Mouse (Mus musculus) adrenal gland, adult 10 weeks (tissue): ENCODE results near the gene Auh. TPM values are rescaled to one million over a fixed set of nuclear protein-coding genes. Genes with fewer than 3 reads are reported as not detected.

ENCODE experiments used
- polyA plus RNA-seq: library from polyadenylated mRNA; stranded (reverse); fragments of 350-450 nt; fragmentation: Illumina TruSeq; extraction: RNeasy Lipid Tissue Mini Kit (QIAGEN cat#74804); gene quantifications from one replicate; pipeline ENCODE4 v1.2.3, GENCODE M21; 2014; ENCODE audit warnings: low read depth, low replicate concordance

Gene Auh
- 74.1 TPM for polyA plus RNA-seq

GRCm38 (mm10) chr13:52929209-52930171, at the start of gene Auh:
Auh (minus strand) TSS chr13:52929681.

Other genes with a start within 250 kb of the Auh start
- 10.3 TPM for gene Nfil3, start 51.4 kb upstream of the Auh start, polyA plus RNA-seq